Mouse (Mus musculus): ENCODE measurements around the gene Ncdn. TPM values are rescaled to one million over a fixed set of nuclear protein-coding genes. Genes with fewer than 3 reads are reported as not detected.

Gene Ncdn
- polyA plus RNA-seq, 1 experiment = 13.1 TPM

- no peaks in the 10 kb centered on the region for H3K4me1 ChIP-seq (ENCODE audit: control insufficient read depth, insufficient read depth, low read length)
- no peak overlapping the region for H3K27ac ChIP-seq (ENCODE audit: insufficient read depth, low read depth, low read length)
- TF ChIP-seq POLR2A (IDR thresholded peaks at IDR 0.05; ENCODE audit: borderline replicate concordance, low read depth, low read length) = no peak
- no peak for TF ChIP-seq CTCF (IDR thresholded peaks at IDR 0.05; ENCODE audit: low read depth, low read length)
- H3K4me3 ChIP-seq (ENCODE audit: insufficient read depth, low read length) = no peak overlapping the region
Observed at GRCm38 (mm10) chr4:126732531-126733380, 20.5 kb downstream of the Ncdn start.

- no peaks in the 10 kb centered on the region for H3K4me1 ChIP-seq (ENCODE audit: control insufficient read depth, insufficient read depth, low read length)
Observed at GRCm38 (mm10) chr4:126732111-126732510, 21.1 kb downstream of the Ncdn start.

GRCm38 (mm10) chr4:126707439-126707826 lies 45.8 kb downstream of the Ncdn start:
- TF ChIP-seq CTCF (IDR thresholded peaks at IDR 0.05; ENCODE audit: low read depth, low read length) (no peak), POLR2A (IDR thresholded peaks at IDR 0.05; ENCODE audit: borderline replicate concordance, low read depth, low read length) (no peak)
- Histone ChIP-seq H3K4me1 (ENCODE audit: control insufficient read depth, insufficient read depth, low read length) (peaks cover 2% of the 10 kb centered on the region), H3K4me3 (ENCODE audit: insufficient read depth, low read length) (no peak overlapping the region)

More at GRCm38 (mm10) chr4:126732111-126732510, 21.1 kb downstream of the Ncdn start:
- H3K4me3 ChIP-seq (ENCODE audit: insufficient read depth, low read length) = no peak overlapping the region
- TF ChIP-seq CTCF (IDR thresholded peaks at IDR 0.05; ENCODE audit: low read depth, low read length) (no peak), POLR2A (IDR thresholded peaks at IDR 0.05; ENCODE audit: borderline replicate concordance, low read depth, low read length) (no peak)
- no peak overlapping the region for H3K27ac ChIP-seq (ENCODE audit: insufficient read depth, low read depth, low read length)

GRCm38 (mm10) chr4:126706630-126707438 lies 46.4 kb downstream of the Ncdn start:
- peaks cover 6% of the 10 kb centered on the region for H3K4me1 ChIP-seq (ENCODE audit: control insufficient read depth, insufficient read depth, low read length)
- H3K4me3 ChIP-seq (ENCODE audit: insufficient read depth, low read length) = no peak overlapping the region
- TF ChIP-seq POLR2A (IDR thresholded peaks at IDR 0.05; ENCODE audit: borderline replicate concordance, low read depth, low read length) (no peak), CTCF (IDR thresholded peaks at IDR 0.05; ENCODE audit: low read depth, low read length) (no peak)
- H3K27ac ChIP-seq (ENCODE audit: insufficient read depth, low read depth, low read length) = no peak overlapping the region

More at GRCm38 (mm10) chr4:126707439-126707826, 45.8 kb downstream of the Ncdn start:
- no peak overlapping the region for H3K27ac ChIP-seq (ENCODE audit: insufficient read depth, low read depth, low read length)

- TF ChIP-seq POLR2A (IDR thresholded peaks at IDR 0.05; ENCODE audit: borderline replicate concordance, low read depth, low read length) = no peak
- TF ChIP-seq CTCF (IDR thresholded peaks at IDR 0.05; ENCODE audit: low read depth, low read length) = no peak
- Histone ChIP-seq H3K4me1 (ENCODE audit: control insufficient read depth, insufficient read depth, low read length) (peaks cover 11% of the 10 kb centered on the region), H3K27ac (ENCODE audit: insufficient read depth, low read depth, low read length) (no peak overlapping the region), H3K4me3 (ENCODE audit: insufficient read depth, low read length) (no peak overlapping the region)
Observed at GRCm38 (mm10) chr4:126696908-126697307, 56.3 kb downstream of the Ncdn start.

Other genes with a start within 250 kb of the Ncdn start
- 22.8 and 23.2 TPM in 2 replicates for gene Ago4, start 220.0 kb downstream of the Ncdn start, polyA plus RNA-seq (2012; ENCODE audit: insufficient read depth, insufficient read length, missing spikeins)
- 11.7 and 13.2 TPM in 2 replicates for gene Clspn, start 196.5 kb downstream of the Ncdn start, polyA plus RNA-seq (2012; ENCODE audit: insufficient read depth, insufficient read length, missing spikeins)
- gene 5730409E04Rik, start 143.6 kb downstream of the Ncdn start, polyA plus RNA-seq (2012; ENCODE audit: insufficient read depth, insufficient read length, missing spikeins) = 11.7 and 13.0 TPM in 2 replicates
- gene Psmb2, start 75.8 kb downstream of the Ncdn start, polyA plus RNA-seq (2012; ENCODE audit: insufficient read depth, insufficient read length, missing spikeins) = 171 and 182 TPM in 2 replicates
- gene Tfap2e, start 17.2 kb downstream of the Ncdn start, polyA plus RNA-seq (2012; ENCODE audit: insufficient read depth, insufficient read length, missing spikeins) = not detected in 2 replicates
- gene AU040320, start 106 bp upstream of the Ncdn start, polyA plus RNA-seq (2012; ENCODE audit: insufficient read depth, insufficient read length, missing spikeins) = 25.3 and 30.6 TPM in 2 replicates
- gene Zmym4, start 214.7 kb upstream of the Ncdn start, polyA plus RNA-seq (2012; ENCODE audit: insufficient read depth, insufficient read length, missing spikeins) = 18.5 and 18.9 TPM in 2 replicates